Mouse (Mus musculus): ENCODE measurements around the gene Syt8. TPM values are rescaled to one million over a fixed set of nuclear protein-coding genes. Genes with fewer than 3 reads are reported as not detected.
"Not testable (repeated sequence)": the region's sequence is repeated elsewhere in the genome, so short reads cannot be mapped to it uniquely, and the experiment has no call there.

Gene Syt8
- not detected for total RNA-seq (2021)
- long read RNA-seq: 0 reads

- DNase-seq (ENCODE audit: low spot score in 2 of 2): no peak
Measured at GRCm38 (mm10) chr7:142434137-142434865, at the start of gene Syt8. Syt8 (plus strand) TSS chr7:142434850.

DNA sequence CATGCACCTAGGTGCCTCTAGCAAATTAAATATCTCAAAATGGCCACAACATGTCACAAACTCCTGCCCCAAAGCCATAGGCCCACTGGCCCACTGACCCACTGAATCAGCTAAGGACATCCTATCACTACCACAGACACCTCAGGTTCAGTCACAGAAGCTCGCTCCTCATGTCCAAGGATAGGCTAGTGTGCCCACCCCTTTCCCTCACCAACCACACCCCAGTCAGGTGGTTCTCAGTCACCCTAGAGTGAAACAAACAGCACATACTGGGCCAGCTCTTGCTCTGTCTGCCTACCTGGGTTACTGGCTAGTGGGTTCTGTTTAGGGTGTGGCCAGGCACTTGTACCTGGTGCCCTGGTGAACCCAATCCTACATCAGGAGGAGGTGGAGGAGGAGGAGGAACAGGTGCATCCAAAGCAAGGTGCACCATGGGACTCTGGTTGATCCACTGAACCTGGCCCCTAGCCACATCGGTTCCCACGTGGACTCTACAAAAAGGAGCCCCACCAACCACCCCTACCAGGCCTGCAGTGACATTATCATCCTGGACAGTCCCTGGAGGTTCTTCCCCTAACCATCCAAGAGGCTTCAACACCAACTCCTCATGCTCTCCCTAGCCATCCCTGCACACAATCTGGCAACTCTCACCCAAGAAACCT, 48.8 kb upstream of the Syt8 start:
- no peak for DNase-seq (ENCODE audit: low spot score in 2 of 2)

DNA sequence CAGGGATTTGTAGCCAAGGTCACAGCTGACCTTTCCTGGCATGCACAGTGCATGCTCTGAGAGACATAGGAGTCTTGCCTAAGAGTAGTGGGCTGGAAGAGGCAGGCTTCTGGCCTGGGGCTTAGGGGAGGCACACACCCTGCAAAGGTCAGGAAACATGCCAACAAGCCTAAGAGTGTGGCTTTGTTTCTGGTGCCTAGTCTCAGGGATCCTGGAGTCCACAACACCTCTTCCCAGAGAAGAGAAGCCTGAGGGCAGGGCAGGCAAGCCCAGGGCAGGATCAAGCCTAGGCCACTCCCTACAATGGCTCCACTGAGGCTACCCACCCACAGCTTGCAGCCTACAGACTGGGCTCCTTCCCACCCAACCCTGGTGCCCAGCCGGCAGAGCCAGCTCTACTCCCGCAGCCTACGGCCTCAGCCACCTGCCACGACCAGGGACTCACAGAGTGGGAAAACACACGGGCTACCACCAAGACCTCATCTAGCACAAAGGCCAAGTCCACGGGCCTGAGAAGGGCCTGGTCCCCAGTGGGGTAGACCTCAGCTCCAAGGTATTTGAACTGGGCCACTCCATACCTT, 47.9 kb upstream of the Syt8 start:
- DNase-seq (ENCODE audit: low spot score in 2 of 2): no peak

GRCm38 (mm10) chr7:142387419-142388148, 47.1 kb upstream of the Syt8 start, which contains the start of gene Ctsd:
Ctsd (minus strand) TSS chr7:142388038.
- peak; percentile 96 to 97 for DNase-seq (ENCODE audit: low spot score in 2 of 2)

DNA sequence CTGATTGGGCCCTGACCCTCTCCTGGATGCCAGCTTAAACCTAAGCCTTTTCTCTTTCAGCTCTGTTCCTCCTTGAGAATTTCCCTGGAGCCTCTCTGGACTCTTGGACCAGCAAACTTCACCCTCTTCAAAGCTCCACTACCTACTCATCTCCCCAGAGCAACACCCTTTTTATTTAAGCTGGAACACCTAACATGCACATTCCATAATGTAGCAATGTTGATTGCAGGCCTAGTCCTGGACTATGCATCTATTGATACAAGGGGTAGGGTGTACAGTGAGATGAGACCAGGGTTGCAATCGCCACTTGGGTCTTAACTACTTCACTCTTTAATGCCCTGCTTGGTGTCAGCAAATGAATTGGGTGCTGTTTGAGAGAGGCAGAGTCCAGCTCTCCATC, 46.5 kb upstream of the Syt8 start:
- no peak for DNase-seq (ENCODE audit: low spot score in 2 of 2)

DNA sequence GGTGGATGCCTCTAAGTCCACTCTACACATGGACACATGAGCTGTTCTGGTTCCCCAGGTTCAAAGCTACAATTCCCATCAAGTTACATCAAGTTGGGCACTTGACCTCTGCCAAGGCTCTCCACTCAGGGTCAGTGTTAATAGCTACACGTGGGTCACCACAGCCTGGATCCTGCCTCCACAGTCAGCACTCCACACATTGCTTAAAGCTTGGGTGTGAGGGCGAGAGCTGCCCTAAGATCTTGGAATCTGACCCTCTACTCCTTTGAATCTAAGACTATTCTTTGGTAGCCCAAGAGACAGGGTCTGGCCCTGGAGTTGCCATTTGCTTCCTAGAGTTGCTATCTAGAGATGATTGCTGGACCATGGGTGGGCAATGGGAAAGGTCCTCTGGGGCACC, 45.9 kb upstream of the Syt8 start:
- DNase-seq (ENCODE audit: low spot score in 2 of 2): no peak

DNA sequence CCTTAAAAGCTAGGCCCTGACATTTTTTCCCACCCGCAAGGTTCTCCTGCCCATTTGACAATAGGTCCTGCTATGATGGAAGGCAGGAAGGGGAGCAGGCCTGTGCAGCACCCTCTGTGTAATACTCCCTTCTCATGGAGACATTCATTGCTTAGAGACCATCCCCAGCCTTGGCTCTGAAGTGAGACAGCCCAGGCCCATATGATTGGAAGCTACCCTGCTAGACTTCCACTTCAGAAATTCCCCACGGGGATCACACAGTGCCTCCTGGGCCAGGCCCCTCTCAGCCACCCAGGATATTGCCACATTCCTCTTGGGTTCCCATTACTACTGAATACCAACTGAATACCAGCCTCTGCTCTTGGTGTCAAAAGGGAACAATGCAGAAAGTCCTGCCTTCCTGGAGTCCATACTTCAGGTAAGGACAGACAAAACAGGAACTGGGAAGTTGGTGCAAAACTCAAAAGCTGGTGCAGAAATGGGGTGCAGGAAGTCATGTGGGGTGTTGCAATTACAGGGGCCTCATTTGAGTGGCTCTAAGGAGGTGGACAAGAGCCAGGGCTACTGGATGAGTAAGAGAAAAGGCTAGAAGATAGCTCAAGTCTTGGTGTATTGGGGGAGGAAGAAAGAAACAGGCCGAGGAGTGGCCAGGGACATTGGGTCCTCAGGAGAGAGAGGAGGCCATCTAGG, 44.5 kb upstream of the Syt8 start:
- DNase-seq (ENCODE audit: low spot score in 2 of 2): no peak

DNA sequence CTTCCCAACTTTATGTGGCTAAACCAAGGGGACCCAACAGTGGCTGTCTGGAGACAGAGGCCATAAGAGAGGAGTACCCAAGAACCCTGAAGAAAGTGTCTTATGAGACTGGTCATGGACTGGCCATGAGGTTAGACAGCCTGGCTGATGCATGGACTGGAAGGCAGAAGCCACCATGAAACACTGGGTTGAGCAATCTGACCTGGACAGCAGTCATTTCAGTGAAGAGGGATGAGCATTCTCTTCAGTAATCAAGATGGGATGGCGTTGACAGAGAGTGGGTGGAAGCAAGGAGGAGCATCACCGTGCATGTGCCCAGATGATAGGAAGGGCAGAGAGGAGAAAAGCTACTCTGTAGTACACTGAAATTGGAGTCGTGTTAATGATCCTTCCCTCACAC, 43.5 kb upstream of the Syt8 start:
- no peak for DNase-seq (ENCODE audit: low spot score in 2 of 2)

DNA sequence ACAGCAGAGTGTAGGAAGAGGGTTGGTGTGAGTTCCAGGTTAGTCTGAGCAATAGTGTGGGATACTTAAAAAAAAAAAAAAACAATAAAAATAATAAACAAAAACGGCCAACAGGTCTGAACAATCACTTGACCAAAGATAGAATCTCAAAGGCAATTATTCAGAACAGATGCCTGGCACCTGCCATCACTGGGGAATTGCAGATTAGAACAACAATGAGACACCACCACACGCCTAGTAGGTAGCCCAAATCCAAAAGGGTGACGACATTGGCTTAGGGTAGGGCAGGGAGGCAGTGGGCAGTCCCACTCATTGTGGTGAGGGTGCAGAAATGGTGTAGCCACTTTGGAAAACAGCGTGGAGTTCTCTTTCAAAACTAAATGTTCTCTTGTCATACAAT, 43.0 kb upstream of the Syt8 start:
- DNase-seq (ENCODE audit: low spot score in 2 of 2): no peak

GRCm38 (mm10) chr7:142393191-142393590, 41.5 kb upstream of the Syt8 start:
- no peak for DNase-seq (ENCODE audit: low spot score in 2 of 2)

- no peak for DNase-seq (ENCODE audit: low spot score in 2 of 2)
Measured at GRCm38 (mm10) chr7:142394261-142395190, 40.1 kb upstream of the Syt8 start.

DNA sequence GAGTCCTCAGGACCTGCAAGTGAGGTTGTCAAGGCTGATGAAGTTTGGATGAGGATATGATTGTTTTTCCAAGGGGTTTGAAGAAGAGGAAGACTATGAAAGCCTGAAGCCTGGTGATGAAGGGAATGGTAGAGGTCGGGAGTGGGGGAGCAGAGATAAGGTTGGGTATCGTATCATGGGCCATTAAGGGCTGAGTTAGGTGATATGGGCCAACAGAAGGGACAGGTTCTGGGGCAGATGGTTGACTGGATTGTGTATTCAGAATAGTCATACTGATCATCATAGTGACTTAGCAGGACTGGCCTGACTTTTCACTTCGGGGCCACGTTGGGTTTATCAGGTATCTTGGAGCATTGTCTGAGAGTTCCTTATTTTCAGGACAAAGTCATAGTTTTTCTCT, 39.2 kb upstream of the Syt8 start:
- no peak for DNase-seq (ENCODE audit: low spot score in 2 of 2)

GRCm38 (mm10) chr7:142396611-142397010, 38.0 kb upstream of the Syt8 start:
- no peak for DNase-seq (ENCODE audit: low spot score in 2 of 2)

- no peak for DNase-seq (ENCODE audit: low spot score in 2 of 2)
Measured at GRCm38 (mm10) chr7:142398052-142398451, 36.6 kb upstream of the Syt8 start.

DNA sequence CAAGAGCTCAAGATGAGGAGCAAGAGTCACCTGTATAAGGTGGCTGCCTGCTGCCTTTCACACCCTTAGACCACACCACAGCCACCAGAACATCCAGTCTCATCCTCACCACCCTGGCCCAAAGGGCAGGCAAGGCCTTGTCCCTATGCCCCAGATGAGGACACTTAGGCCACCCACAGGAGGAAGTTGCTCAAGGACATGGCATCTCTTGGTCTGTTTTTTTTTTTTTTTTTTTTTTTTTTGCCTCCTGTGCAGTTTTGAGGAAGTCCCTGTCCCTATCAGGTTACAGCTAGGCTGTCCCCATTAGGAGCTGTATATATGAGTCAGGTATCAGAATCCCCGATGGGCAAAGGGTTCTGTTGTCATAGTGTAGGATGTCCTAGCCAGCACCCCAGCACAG, 35.4 kb upstream of the Syt8 start:
- no peak for DNase-seq (ENCODE audit: low spot score in 2 of 2)

- DNase-seq (ENCODE audit: low spot score in 2 of 2): no peak
Measured at GRCm38 (mm10) chr7:142400112-142400749, 34.4 kb upstream of the Syt8 start.

- no peak for DNase-seq (ENCODE audit: low spot score in 2 of 2)
Measured at GRCm38 (mm10) chr7:142400750-142401142, 33.9 kb upstream of the Syt8 start.

GRCm38 (mm10) chr7:142403591-142403990, 31.1 kb upstream of the Syt8 start:
- no peak for DNase-seq (ENCODE audit: low spot score in 2 of 2)

- not testable (repeated sequence) for DNase-seq (ENCODE audit: low spot score in 2 of 2)
Measured at GRCm38 (mm10) chr7:142405134-142405533, 29.5 kb upstream of the Syt8 start.

DNA sequence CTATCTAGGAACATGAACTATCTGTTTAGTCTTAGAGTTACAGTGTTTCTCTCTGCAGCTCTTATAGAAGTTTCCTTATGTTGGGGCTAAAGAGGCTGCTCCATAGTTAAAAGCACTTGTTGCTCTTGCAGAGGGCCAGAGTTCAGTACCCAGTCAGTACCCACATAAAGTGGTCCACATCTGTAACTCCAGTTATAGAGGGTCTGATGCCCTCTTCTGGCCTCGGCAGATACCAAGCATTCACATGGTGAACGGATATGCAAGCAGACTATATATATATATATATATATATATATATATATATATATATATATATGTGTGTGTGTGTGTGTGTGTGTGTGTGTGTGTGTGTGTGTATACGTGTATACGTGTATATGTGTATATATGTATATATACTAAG, 26.7 kb upstream of the Syt8 start:
- DNase-seq (ENCODE audit: low spot score in 2 of 2): no peak

All from layer of hippocampus, adult 18-20 months (tissue).